Mouse (Mus musculus) MEL-GATA-1-ER (cell line): ENCODE data around the gene Hes6.

ENCODE experiments used
- DNase-seq: peaks from one replicate; pipeline ENCODE4 v3.0.0-alpha.2; 2012; ENCODE audit warnings: low read depth; ENCODE audit errors: extremely low read depth

Gene Hes6

GRCm38 (mm10) chr1:91441855-91442254 lies 28.0 kb upstream of the Hes6 start:
- no peak for DNase-seq

- no peak for DNase-seq
These were observed 25.9 kb upstream of the Hes6 start for GRCm38 (mm10) chr1:91439776-91440175.

- DNase-seq, result no peak
These were observed 23.7 kb upstream of the Hes6 start for GRCm38 (mm10) chr1:91437573-91437972.

- DNase-seq, result no peak
These were observed 23.2 kb upstream of the Hes6 start for GRCm38 (mm10) chr1:91437083-91437400.

GRCm38 (mm10) chr1:91436380-91437082 lies 22.7 kb upstream of the Hes6 start:
- no peak for DNase-seq

- DNase-seq, result no peak
These were observed 21.8 kb upstream of the Hes6 start for GRCm38 (mm10) chr1:91435606-91436130.

GRCm38 (mm10) chr1:91434905-91435304 lies 21.1 kb upstream of the Hes6 start:
- DNase-seq, result no peak

- no peak for DNase-seq
These were observed 16.9 kb upstream of the Hes6 start for GRCm38 (mm10) chr1:91430761-91431160.

GRCm38 (mm10) chr1:91429212-91429611 lies 15.4 kb upstream of the Hes6 start:
- DNase-seq, result no peak

- DNase-seq, result peak; percentile 33
These were observed 14.8 kb upstream of the Hes6 start for GRCm38 (mm10) chr1:91428614-91429013.

GRCm38 (mm10) chr1:91426397-91426796 lies 12.6 kb upstream of the Hes6 start:
- DNase-seq, result no peak

GRCm38 (mm10) chr1:91420601-91421065 lies 6.8 kb upstream of the Hes6 start:
- no peak for DNase-seq

GRCm38 (mm10) chr1:91419862-91420600 lies 6.2 kb upstream of the Hes6 start:
- no peak for DNase-seq

- DNase-seq, result no peak
These were observed 4.2 kb upstream of the Hes6 start for GRCm38 (mm10) chr1:91417991-91418390.

GRCm38 (mm10) chr1:91415311-91415710 lies 1.5 kb upstream of the Hes6 start:
- no peak for DNase-seq

GRCm38 (mm10) chr1:91414903-91415302 lies 1.1 kb upstream of the Hes6 start:
- no peak for DNase-seq

- DNase-seq, result no peak
These were observed 321 bp downstream of the Hes6 start for GRCm38 (mm10) chr1:91413536-91413897.

- DNase-seq, result peak; percentile 93
These were observed 770 bp downstream of the Hes6 start for GRCm38 (mm10) chr1:91413030-91413506.

GRCm38 (mm10) chr1:91412286-91413029 lies 1.4 kb downstream of the Hes6 start:
- peak; percentile 11 for DNase-seq

- no peak for DNase-seq
These were observed 2.1 kb downstream of the Hes6 start for GRCm38 (mm10) chr1:91411631-91412285.

- DNase-seq, result no peak
These were observed 6.0 kb downstream of the Hes6 start for GRCm38 (mm10) chr1:91407819-91408218.
